Mouse (Mus musculus) kidney, adult 2 months (tissue): ENCODE measurements around the gene Spib. TPM values are rescaled to one million over a fixed set of nuclear protein-coding genes. Genes with fewer than 3 reads are reported as not detected.

Experiments used
- DNase-seq: peaks from one replicate; pipeline ENCODE4 v3.0.0; 2021
- H3K27ac ChIP-seq: fragments of 200-500 bp; 2 replicates; pipeline ENCODE4 v1.5.1; 2012; ENCODE audit warnings: low read depth, low read length, control low read depth, inconsistent platforms; ENCODE audit not compliant: insufficient read depth
- H3K27me3 ChIP-seq: fragments of 200-500 bp; replicated peaks from 2 replicates; pipeline ENCODE4 v1.6.1; 2012; ENCODE audit warnings: mild to moderate bottlenecking, moderate library complexity, low read length, inconsistent platforms; ENCODE audit not compliant: control insufficient read depth, insufficient read depth
- H3K36me3 ChIP-seq: fragments of 200-500 bp; 2 replicates; pipeline ENCODE4 v1.6.1; 2012; ENCODE audit warnings: mild to moderate bottlenecking, moderate library complexity, low read length, inconsistent platforms; ENCODE audit not compliant: control insufficient read depth, insufficient read depth
- H3K4me1 ChIP-seq: fragments of 200-500 bp; 2 replicates; pipeline ENCODE4 v1.6.1; 2011; ENCODE audit warnings: low read length; ENCODE audit not compliant: control insufficient read depth, insufficient read depth
- H3K4me3 ChIP-seq: fragments of 200-500 bp; 2 replicates; pipeline ENCODE4 v1.5.1; 2011; ENCODE audit warnings: mild to moderate bottlenecking, low read depth, low read length, control low read depth; ENCODE audit not compliant: insufficient read depth
- CTCF ChIP-seq: fragments of 200-500 bp; conservative IDR thresholded peaks from 2 replicates; pipeline ENCODE4 v1.5.1; 2011; ENCODE audit warnings: low read depth, mild to moderate bottlenecking, control low read depth, low read length, moderate library complexity, mixed read lengths; ENCODE audit not compliant: insufficient read depth, insufficient read length
- POLR2A ChIP-seq: fragments of 200-500 bp; IDR thresholded peaks from one replicate; pipeline ENCODE4 v1.6.1; 2011; ENCODE audit warnings: low read depth, low read length, control low read depth
- WGBS: fragments of 180-500 bp; shearing (Covaris S2); methylation state at CpG from one replicate; pipeline ENCODE4 v1.1.7; 2018; 5-methylcytosine and 5-hydroxymethylcytosine counted together
- polyA plus RNA-seq: library from polyadenylated mRNA; depleted of rRNA; stranded (reverse); fragments of >200 nt; gene quantifications from 2 replicates; pipeline ENCODE4 v1.2.3, GENCODE M21; 2012

Spib gene
- polyA plus RNA-seq, 1 experiment = 8.3 TPM

DNA sequence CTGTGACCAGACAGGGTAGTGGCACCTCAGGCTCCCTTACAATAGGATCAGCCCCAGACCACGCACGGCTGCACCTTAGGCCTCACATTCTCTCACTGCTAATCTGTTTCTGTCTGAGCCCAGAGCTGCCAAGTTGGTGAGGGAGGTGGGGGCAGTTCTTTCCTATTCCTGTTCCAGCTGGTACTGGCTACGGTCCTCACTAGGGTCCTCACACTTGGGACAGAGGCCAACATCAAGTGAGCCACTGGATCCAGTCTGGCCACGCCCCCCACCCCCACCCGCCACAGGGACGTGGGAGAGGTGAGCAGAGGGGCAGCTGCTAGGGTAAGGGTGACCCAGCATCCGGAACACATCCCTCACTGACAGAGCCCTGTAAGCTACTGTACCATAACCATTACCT is 5.1 kb upstream of the Spib start:
- 64% methylated on average over 7 of the region's 7 CpGs for WGBS
- H3K27me3 ChIP-seq = no peaks in the 10 kb centered on the region
- no peaks in the 10 kb centered on the region for H3K36me3 ChIP-seq
- TF ChIP-seq POLR2A (no peak), CTCF (no peak)
- no peak overlapping the region for H3K27ac ChIP-seq
- no peaks in the 10 kb centered on the region for H3K4me1 ChIP-seq
- DNase-seq = no peak
- H3K4me3 ChIP-seq = no peak overlapping the region

DNA sequence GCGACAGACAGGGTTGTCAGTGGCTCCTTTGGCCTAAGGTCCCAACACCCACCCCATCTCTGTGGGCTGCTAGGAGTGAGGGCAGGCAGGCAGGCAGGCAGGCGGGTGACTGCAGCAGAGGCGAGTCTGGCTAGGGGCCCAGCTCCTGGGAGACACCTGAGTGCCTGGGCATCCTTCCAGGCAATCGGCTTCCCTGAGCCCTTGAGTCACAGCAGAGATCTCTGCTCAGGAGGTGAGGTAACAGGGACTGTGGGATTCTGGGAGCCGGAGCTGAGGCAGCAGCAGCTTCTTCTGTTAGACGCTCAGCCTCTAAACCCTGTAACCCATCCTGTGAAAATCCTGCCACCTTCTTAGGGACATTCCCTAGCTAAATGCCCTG is 4.7 kb upstream of the Spib start:
- 48% methylated on average over 6 of the region's 6 CpGs for WGBS

DNA sequence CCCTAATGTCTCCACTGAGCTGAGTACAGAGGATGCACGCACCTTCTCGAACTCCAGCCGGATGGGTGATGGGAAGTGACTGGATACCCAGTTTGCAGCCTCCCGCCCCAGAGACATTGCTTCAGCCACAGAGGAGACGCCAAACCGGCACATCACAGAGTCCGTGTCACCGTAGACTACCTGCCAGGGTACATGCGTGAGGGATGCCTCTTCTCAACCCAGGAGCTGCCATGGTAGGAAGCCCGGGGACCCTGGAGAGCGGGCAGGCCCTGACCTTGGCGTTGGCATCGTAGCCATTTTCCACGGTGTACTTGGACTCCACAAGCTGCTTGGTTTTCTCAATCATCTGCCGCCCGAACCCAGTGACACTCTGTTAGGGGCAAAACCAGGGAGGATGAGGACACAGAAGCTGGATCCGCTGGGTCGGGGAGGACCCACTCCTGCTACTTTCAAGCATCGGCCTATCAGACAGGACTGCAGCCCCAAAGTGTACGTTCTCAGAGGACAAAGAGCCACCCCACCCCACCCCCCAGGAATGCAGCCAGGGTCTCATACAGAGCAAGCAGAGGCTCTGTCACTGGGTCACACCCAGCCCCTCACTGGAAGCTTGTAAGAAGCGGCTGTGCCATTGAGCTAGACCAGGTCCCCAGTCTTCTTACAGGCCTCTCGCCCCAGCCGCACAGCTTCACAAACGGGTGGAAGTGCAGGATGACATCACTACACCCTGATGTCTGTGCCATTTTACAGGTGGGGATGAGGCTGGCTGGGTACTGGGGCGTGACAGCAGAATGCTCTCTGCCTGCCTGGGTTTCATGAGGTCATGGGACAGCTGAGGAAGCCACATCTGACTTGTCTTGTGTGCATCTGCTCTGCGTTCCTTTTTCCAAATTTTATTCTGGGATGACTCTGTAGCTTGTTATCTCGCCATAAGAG is 4.1 kb upstream of the Spib start:
- no peaks in the 10 kb centered on the region for H3K4me1 ChIP-seq
- TF ChIP-seq CTCF (no peak), POLR2A (no peak)
- no peak for DNase-seq
- H3K4me3 ChIP-seq = no peak overlapping the region
- 91% methylated on average over 27 of the region's 27 CpGs for whole genome bisulfite sequencing
- H3K27me3 ChIP-seq = no peaks in the 10 kb centered on the region
- H3K36me3 ChIP-seq = no peaks in the 10 kb centered on the region
- no peak overlapping the region for H3K27ac ChIP-seq

More for the DNA sequence above, 4.7 kb upstream of the Spib start:
- Histone ChIP-seq H3K4me1 (no peaks in the 10 kb centered on the region), H3K27ac (no peak overlapping the region), H3K27me3 (no peaks in the 10 kb centered on the region), H3K36me3 (no peaks in the 10 kb centered on the region), H3K4me3 (no peak overlapping the region)
- peak; percentile 67 for DNase-seq
- TF ChIP-seq CTCF (no peak), POLR2A (no peak)

DNA sequence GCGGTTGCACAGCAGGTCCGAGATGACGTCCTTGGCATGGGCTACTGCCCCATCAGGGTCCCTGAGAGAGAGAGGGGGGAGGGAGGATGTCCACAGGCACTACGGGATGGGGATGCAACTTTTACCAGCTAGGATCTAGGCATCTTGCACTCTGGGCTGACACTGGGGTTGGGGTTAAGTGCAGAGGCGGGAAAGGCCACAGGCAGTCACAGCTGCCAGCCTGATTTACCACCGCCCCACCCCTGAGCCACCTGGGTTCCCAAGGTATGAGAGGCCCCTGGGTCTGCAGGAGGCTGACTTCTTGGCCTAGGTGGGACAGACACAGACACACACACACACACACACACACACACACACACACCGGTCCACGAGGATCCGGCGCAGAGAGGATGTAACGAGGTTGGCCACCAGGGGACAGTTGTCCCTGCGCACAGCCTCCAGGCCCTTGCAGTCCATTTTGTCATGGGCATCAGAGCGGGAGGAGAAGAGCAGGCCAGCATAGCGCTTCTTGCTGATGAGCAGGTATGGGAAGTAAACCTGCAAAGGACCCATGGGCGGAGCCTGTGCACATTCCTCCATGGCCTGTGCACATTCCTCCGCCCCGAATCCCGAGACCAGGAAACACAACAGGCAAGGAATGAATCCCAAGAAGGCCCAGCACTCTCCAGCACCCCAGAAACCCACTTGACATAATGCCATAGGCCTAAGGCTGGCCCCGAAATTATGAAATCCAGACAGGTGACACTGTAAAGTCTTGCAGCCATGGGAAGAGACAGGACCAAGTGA is 3.0 kb upstream of the Spib start:
- Histone ChIP-seq H3K27me3 (no peaks in the 10 kb centered on the region), H3K4me3 (no peak overlapping the region), H3K4me1 (no peaks in the 10 kb centered on the region), H3K27ac (no peak overlapping the region), H3K36me3 (no peaks in the 10 kb centered on the region)
- DNase-seq = no peak
- 86% methylated on average over 19 of the region's 19 CpGs for WGBS
- no peak for TF ChIP-seq POLR2A
- TF ChIP-seq CTCF = no peak

DNA sequence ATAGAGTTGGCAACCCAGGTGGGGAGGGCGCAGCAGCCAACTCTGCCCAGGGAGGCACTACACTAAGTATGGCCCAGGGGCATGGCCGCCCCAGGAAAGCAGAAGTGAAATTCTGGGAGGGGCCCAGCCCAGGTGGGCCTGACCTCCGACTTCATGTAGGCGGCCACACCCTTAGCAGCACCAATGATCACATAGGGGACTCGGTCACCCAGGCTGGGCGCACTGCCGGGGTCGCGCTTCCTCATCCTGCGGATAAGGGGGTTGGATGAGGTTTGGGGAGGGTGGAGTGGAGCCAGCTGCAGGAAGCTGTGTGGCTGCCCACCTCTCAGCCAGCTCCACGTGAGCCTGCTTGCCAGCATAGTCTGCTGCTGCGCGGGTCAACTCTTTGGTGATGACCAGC is 2.4 kb upstream of the Spib start:
- TF ChIP-seq POLR2A (no peak), CTCF (no peak)
- Histone ChIP-seq H3K4me3 (no peak overlapping the region), H3K27ac (no peak overlapping the region), H3K4me1 (no peaks in the 10 kb centered on the region), H3K27me3 (no peaks in the 10 kb centered on the region), H3K36me3 (no peaks in the 10 kb centered on the region)
- DNase-seq = no peak
- 87% methylated on average over 13 of the region's 13 CpGs for WGBS

DNA sequence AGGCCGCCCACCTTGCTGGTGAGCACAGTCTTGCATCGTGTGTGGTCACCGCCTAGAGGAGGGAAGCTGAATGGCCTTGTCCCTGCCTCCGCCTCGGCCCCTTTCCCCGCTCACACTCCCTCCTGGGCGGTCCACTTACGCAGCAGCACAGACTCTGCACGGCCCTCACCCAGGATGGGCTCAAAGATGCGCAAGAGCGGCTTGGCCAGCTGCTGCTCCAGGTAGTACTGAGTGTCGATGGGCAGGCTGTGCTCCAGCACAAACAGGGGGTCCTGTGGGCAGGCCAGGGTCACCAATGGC is 1.8 kb upstream of the Spib start:
- no peak for TF ChIP-seq CTCF
- no peak for TF ChIP-seq POLR2A
- no peak for DNase-seq
- 88% methylated on average over 12 of the region's 12 CpGs for whole genome bisulfite sequencing
- Histone ChIP-seq H3K4me3 (no peak overlapping the region), H3K4me1 (no peaks in the 10 kb centered on the region), H3K36me3 (no peaks in the 10 kb centered on the region), H3K27ac (no peak overlapping the region), H3K27me3 (no peaks in the 10 kb centered on the region)
